Mouse (Mus musculus): ENCODE results near the gene Six5.

Six5 gene

GRCm38 (mm10) chr7:19096421-19096976 is 2.1 kb downstream of the Six5 start:
- DNase-seq (ENCODE audit: low spot score in 2 of 2), result no peak

GRCm38 (mm10) chr7:19097217-19097616 is 2.8 kb downstream of the Six5 start:
- DNase-seq (ENCODE audit: low spot score in 2 of 2), result no peak

- DNase-seq (ENCODE audit: low spot score in 2 of 2), result no peak
Observed at GRCm38 (mm10) chr7:19097863-19098262, 3.5 kb downstream of the Six5 start.

GRCm38 (mm10) chr7:19098811-19099210 is 4.4 kb downstream of the Six5 start:
- DNase-seq (ENCODE audit: low spot score in 2 of 2), result no peak

- DNase-seq (ENCODE audit: low spot score in 2 of 2), result no peak
Observed at GRCm38 (mm10) chr7:19100290-19100689, 5.9 kb downstream of the Six5 start.

GRCm38 (mm10) chr7:19103741-19104140 is 9.3 kb downstream of the Six5 start:
- DNase-seq (ENCODE audit: low spot score in 2 of 2), result no peak

- DNase-seq (ENCODE audit: low spot score in 2 of 2), result no peak
Observed at GRCm38 (mm10) chr7:19104486-19104885, 10.1 kb downstream of the Six5 start.

- no peak for DNase-seq (ENCODE audit: low spot score in 2 of 2)
Observed at GRCm38 (mm10) chr7:19107436-19107835, 13.0 kb downstream of the Six5 start.

GRCm38 (mm10) chr7:19109565-19109964 is 15.2 kb downstream of the Six5 start:
- DNase-seq (ENCODE audit: low spot score in 2 of 2), result no peak

GRCm38 (mm10) chr7:19118028-19118771 is 23.8 kb downstream of the Six5 start, which contains the start of gene Gm4969:
Gene Gm4969 (minus strand): TSS chr7:19118368.
- DNase-seq (ENCODE audit: low spot score in 2 of 2), result peak; percentile 49 to 51

GRCm38 (mm10) chr7:19119083-19119482 is 24.7 kb downstream of the Six5 start:
- DNase-seq (ENCODE audit: low spot score in 2 of 2), result no peak

GRCm38 (mm10) chr7:19119631-19120429 is 25.4 kb downstream of the Six5 start, which contains the start of gene Fbxo46:
Gene Fbxo46 (plus strand): TSS chr7:19119859.
- peak; percentile 92 to 95 for DNase-seq (ENCODE audit: low spot score in 2 of 2)

GRCm38 (mm10) chr7:19121686-19122085 is 27.3 kb downstream of the Six5 start:
- no peak for DNase-seq (ENCODE audit: low spot score in 2 of 2)

GRCm38 (mm10) chr7:19124713-19125112 is 30.3 kb downstream of the Six5 start:
- no peak for DNase-seq (ENCODE audit: low spot score in 2 of 2)

- DNase-seq (ENCODE audit: low spot score in 2 of 2), result no peak
Observed at GRCm38 (mm10) chr7:19127744-19128143, 33.4 kb downstream of the Six5 start.

- DNase-seq (ENCODE audit: low spot score in 2 of 2), result no peak
Observed at GRCm38 (mm10) chr7:19129396-19129795, 35.0 kb downstream of the Six5 start.

GRCm38 (mm10) chr7:19130657-19131056 is 36.3 kb downstream of the Six5 start:
- no peak for DNase-seq (ENCODE audit: low spot score in 2 of 2)

GRCm38 (mm10) chr7:19131324-19131848 is 37.0 kb downstream of the Six5 start:
- peak; percentile 95 to 97 for DNase-seq (ENCODE audit: low spot score in 2 of 2)

GRCm38 (mm10) chr7:19136168-19136567 is 41.8 kb downstream of the Six5 start:
- no peak for DNase-seq (ENCODE audit: low spot score in 2 of 2)

- peak; percentile 54 to 72 for DNase-seq (ENCODE audit: low spot score in 2 of 2)
Observed at GRCm38 (mm10) chr7:19136673-19137334, 42.4 kb downstream of the Six5 start.

GRCm38 (mm10) chr7:19137380-19137779 is 43.0 kb downstream of the Six5 start:
- DNase-seq (ENCODE audit: low spot score in 2 of 2), result peak in 1 of 2 experiments; percentile 60

GRCm38 (mm10) chr7:19146793-19147192 is 52.4 kb downstream of the Six5 start:
- DNase-seq (ENCODE audit: low spot score in 2 of 2), result no peak

Data from frontal cortex, postnatal 36 days (tissue).